ENCODE assay signal across 22 mouse cellular contexts in genomic region chr7:110762605-110763180, GRCm38 (mm10). TPM values are rescaled to one million over a fixed set of nuclear protein-coding genes. Genes with fewer than 3 reads are reported as not detected.
DNase-seq lines count a peak whose midpoint lies in the region; ATAC-seq and TF ChIP-seq lines count a peak whose summit lies in the region.
"Had no signal": no experiment of that assay in that cellular context is flagged by ENCODE, and none has a peak within 500 bp of the region (broad histone marks: within the 10 kb centered on the region; RNA-seq: fewer than 3 reads in every experiment).

No protein-coding gene starts in this region.

- H3K4me3 ChIP-seq in hindbrain, embryonic 15.5 days = no peak overlapping the region
- H3K4me3 ChIP-seq in hindbrain, embryonic 11.5 days (ENCODE audit: low read depth, low read length) = no peak overlapping the region
- H3K4me3 ChIP-seq in midbrain, postnatal 0 days (ENCODE audit: low read depth, low read length) = no peak overlapping the region
- H3K4me3 ChIP-seq in midbrain, embryonic 11.5 days (ENCODE audit: low read depth, low read length) = no peak overlapping the region
- no peak overlapping the region for H3K4me3 ChIP-seq in liver, postnatal 0 days (ENCODE audit: low read depth, low read length)
- no peak overlapping the region for H3K4me3 ChIP-seq in thymus, adult 2 months (ENCODE audit: control insufficient read depth, insufficient read depth, low read length)
- H3K4me3 ChIP-seq: embryonic facial prominence, embryonic 12.5 days; erythroblast, embryonic 14.5 days; limb, embryonic 10.5 days; midbrain, embryonic 12.5 days; neural tube, embryonic 15.5 days had no signal

- no peak for DNase-seq in hindbrain, embryonic 11.5 days (ENCODE audit: low spot score)
- DNase-seq in midbrain, postnatal 0 days (ENCODE audit: low spot score) = peak; percentile 75
- DNase-seq in midbrain, embryonic 11.5 days (ENCODE audit: low spot score, missing footprints) = no peak
- peak; percentile 76 for DNase-seq in cerebellum, adult 8-10 months
- DNase-seq in liver, postnatal 0 days = no peak
- DNase-seq in thymus, adult 2 months = no peak
- DNase-seq: adrenal gland, postnatal 25 days; B cell, adult 2 months; heart, postnatal 10 days; kidney, adult 2 months; kidney, postnatal 14 days; lung, adult 2 months; right cerebral cortex, postnatal 4 days had no signal

- no peak overlapping the region for H3K4me2 ChIP-seq in hindbrain, embryonic 15.5 days
- H3K4me2 ChIP-seq in hindbrain, embryonic 11.5 days (replicated peaks; ENCODE audit: low read depth, low read length) = no peak overlapping the region
- no peak overlapping the region for H3K4me2 ChIP-seq in midbrain, postnatal 0 days (ENCODE audit: low read depth, low read length, poor library complexity, severe bottlenecking)
- H3K4me2 ChIP-seq in midbrain, embryonic 11.5 days = no peak overlapping the region
- H3K4me2 ChIP-seq in liver, postnatal 0 days (ENCODE audit: low read depth, low read length) = no peak overlapping the region
- H3K4me2 ChIP-seq: embryonic facial prominence, embryonic 12.5 days; heart, embryonic 11.5 days; midbrain, embryonic 12.5 days; neural tube, embryonic 15.5 days had no signal

- H3K27me3 ChIP-seq in hindbrain, embryonic 15.5 days = no peaks in the 10 kb centered on the region
- peaks cover 1% of the 10 kb centered on the region; the same call in 1 of the 2 replicates for H3K27me3 ChIP-seq in hindbrain, embryonic 11.5 days (ENCODE audit: control insufficient read depth, insufficient read depth, low read length)
- H3K27me3 ChIP-seq in midbrain, postnatal 0 days (ENCODE audit: insufficient read depth, low read length) = no peaks in the 10 kb centered on the region
- no peaks in the 10 kb centered on the region; the same call in 1 of the 2 replicates for H3K27me3 ChIP-seq in midbrain, embryonic 11.5 days (ENCODE audit: control insufficient read depth, insufficient read depth, low read length)
- H3K27me3 ChIP-seq in liver, postnatal 0 days (ENCODE audit: insufficient read depth, low read length) = no peaks in the 10 kb centered on the region
- no peaks in the 10 kb centered on the region for H3K27me3 ChIP-seq in thymus, adult 2 months (ENCODE audit: control insufficient read depth, insufficient read depth, low read length)
- H3K27me3 ChIP-seq: neural tube, embryonic 15.5 days had no signal

- H3K9me3 ChIP-seq in hindbrain, embryonic 15.5 days = no peaks in the 10 kb centered on the region
- no peaks in the 10 kb centered on the region for H3K9me3 ChIP-seq in hindbrain, embryonic 11.5 days (ENCODE audit: control insufficient read depth, low read length)
- H3K9me3 ChIP-seq in midbrain, postnatal 0 days (ENCODE audit: low read length) = no peaks in the 10 kb centered on the region
- H3K9me3 ChIP-seq in midbrain, embryonic 11.5 days (ENCODE audit: control insufficient read depth, low read length) = no peaks in the 10 kb centered on the region
- no peaks in the 10 kb centered on the region for H3K9me3 ChIP-seq in liver, postnatal 0 days (ENCODE audit: low read length)
- H3K9me3 ChIP-seq: embryonic facial prominence, embryonic 12.5 days; limb, embryonic 10.5 days; midbrain, embryonic 12.5 days; neural tube, embryonic 15.5 days had no signal

- H3K36me3 ChIP-seq in hindbrain, embryonic 15.5 days = no peaks in the 10 kb centered on the region
- no peaks in the 10 kb centered on the region for H3K36me3 ChIP-seq in hindbrain, embryonic 11.5 days (ENCODE audit: control insufficient read depth, insufficient read depth, low read length)
- no peaks in the 10 kb centered on the region for H3K36me3 ChIP-seq in midbrain, postnatal 0 days (ENCODE audit: insufficient read depth, low read length)
- H3K36me3 ChIP-seq in midbrain, embryonic 11.5 days (ENCODE audit: control insufficient read depth, insufficient read depth, low read length) = no peaks in the 10 kb centered on the region
- no peaks in the 10 kb centered on the region for H3K36me3 ChIP-seq in liver, postnatal 0 days (replicated peaks; ENCODE audit: insufficient read depth, low read length)
- no peaks in the 10 kb centered on the region for H3K36me3 ChIP-seq in thymus, adult 2 months (ENCODE audit: control insufficient read depth, insufficient read depth, low read length)
- H3K36me3 ChIP-seq: embryonic facial prominence, embryonic 12.5 days; limb, embryonic 10.5 days; midbrain, embryonic 12.5 days; neural tube, embryonic 15.5 days had no signal

- TF ChIP-seq POLR2A in thymus, adult 2 months (IDR thresholded peaks at IDR 0.05; ENCODE audit: control insufficient read depth, extremely low read depth, insufficient read depth, low read length, poor library complexity) = no peak

- WGBS in hindbrain, embryonic 15.5 days = 66% methylated on average over 5 of the region's 5 CpGs
- 76% methylated on average over 5 of the region's 5 CpGs for WGBS in hindbrain, embryonic 11.5 days
- WGBS in midbrain, postnatal 0 days = 55% methylated on average over 5 of the region's 5 CpGs
- 80% methylated on average over 5 of the region's 5 CpGs for WGBS in midbrain, embryonic 11.5 days
- WGBS in liver, postnatal 0 days (ENCODE audit: insufficient replicate concordance) = 79% methylated on average over 5 of the region's 5 CpGs
- 92% methylated on average over 5 of the region's 5 CpGs for WGBS in thymus, adult 2 months

- TF ChIP-seq CTCF in midbrain, postnatal 0 days (IDR thresholded peaks at IDR 0.05) = no peak
- no peak for TF ChIP-seq CTCF in liver, postnatal 0 days (IDR thresholded peaks at IDR 0.05; ENCODE audit: low read depth)
- no peak for TF ChIP-seq CTCF in thymus, adult 2 months (IDR thresholded peaks at IDR 0.05; ENCODE audit: borderline replicate concordance, control insufficient read depth, extremely low read depth, insufficient read depth, low read length, poor library complexity)

- ATAC-seq in hindbrain, embryonic 15.5 days (ENCODE audit: low FRiP score, low read depth) = peak; percentile 77
- ATAC-seq in hindbrain, embryonic 11.5 days (ENCODE audit: low FRiP score) = no peak
- peak; percentile 23; the same call in 1 of the 2 replicates for ATAC-seq in midbrain, postnatal 0 days (ENCODE audit: low FRiP score)
- ATAC-seq in midbrain, embryonic 11.5 days (ENCODE audit: low FRiP score) = no peak
- ATAC-seq in liver, postnatal 0 days = no peak
- ATAC-seq: inflammation-experienced regulatory T-cells, adult 6 months had no signal

- peaks cover 9% of the 10 kb centered on the region for H3K4me1 ChIP-seq in hindbrain, embryonic 15.5 days (replicated peaks)
- H3K4me1 ChIP-seq in hindbrain, embryonic 11.5 days (replicated peaks; ENCODE audit: control insufficient read depth, insufficient read depth, low read length) = no peaks in the 10 kb centered on the region
- H3K4me1 ChIP-seq in midbrain, postnatal 0 days (ENCODE audit: insufficient read depth, low read length) = 0 out of 2 replicates have a peak, but pooled peaks cover 2% of the 10 kb centered on the region
- H3K4me1 ChIP-seq in midbrain, embryonic 11.5 days (ENCODE audit: control insufficient read depth, insufficient read depth, low read length) = no peaks in the 10 kb centered on the region
- H3K4me1 ChIP-seq in liver, postnatal 0 days (ENCODE audit: insufficient read depth) = no peaks in the 10 kb centered on the region
- peaks cover 5% of the 10 kb centered on the region; the same call in 1 of the 2 replicates for H3K4me1 ChIP-seq in thymus, adult 2 months (replicated peaks; ENCODE audit: control insufficient read depth, insufficient read depth, low read length)
- H3K4me1 ChIP-seq: embryonic facial prominence, embryonic 12.5 days; midbrain, embryonic 12.5 days had no signal

- H3K9ac ChIP-seq in hindbrain, embryonic 15.5 days = no peak overlapping the region
- H3K9ac ChIP-seq in hindbrain, embryonic 11.5 days (ENCODE audit: low read depth, low read length) = no peak overlapping the region
- H3K9ac ChIP-seq in midbrain, postnatal 0 days (replicated peaks; ENCODE audit: low read length, poor library complexity, severe bottlenecking) = no peak overlapping the region
- H3K9ac ChIP-seq in midbrain, embryonic 11.5 days (ENCODE audit: low read length) = no peak overlapping the region
- no peak overlapping the region for H3K9ac ChIP-seq in liver, postnatal 0 days (replicated peaks)
- H3K9ac ChIP-seq: embryonic facial prominence, embryonic 12.5 days; midbrain, embryonic 12.5 days; neural tube, embryonic 15.5 days had no signal

- no peak overlapping the region for H3K27ac ChIP-seq in hindbrain, embryonic 15.5 days (replicated peaks)
- H3K27ac ChIP-seq in hindbrain, embryonic 11.5 days (ENCODE audit: low read depth, low read length) = no peak overlapping the region
- no peak overlapping the region for H3K27ac ChIP-seq in midbrain, postnatal 0 days (ENCODE audit: low read depth, low read length)
- H3K27ac ChIP-seq in midbrain, embryonic 11.5 days (ENCODE audit: low read depth, low read length) = no peak overlapping the region
- no peak overlapping the region for H3K27ac ChIP-seq in liver, postnatal 0 days (ENCODE audit: low read depth)
- no peak overlapping the region for H3K27ac ChIP-seq in thymus, adult 2 months (ENCODE audit: control insufficient read depth, insufficient read depth, low read length)
- H3K27ac ChIP-seq: embryonic facial prominence, embryonic 12.5 days; limb, embryonic 10.5 days; midbrain, embryonic 12.5 days; neural tube, embryonic 15.5 days; stomach, postnatal 0 days had no signal

- TF ChIP-seq EP300 in liver, postnatal 0 days (IDR thresholded peaks at IDR 0.05; ENCODE audit: low read depth) = no peak

RNA-seq across cellular contexts. Expression of gene Ampd3, which starts 5.3 kb away (rescaled TPM):
- polyA plus RNA-seq in hindbrain, embryonic 15.5 days (2015; fragmentation: Nextera tagmentation; extraction: Ambion mirVana) = 11.9 TPM in 2 replicates
- polyA plus RNA-seq in hindbrain, embryonic 11.5 days (2014; fragmentation: Nextera tagmentation; extraction: Ambion mirVana) = 1.3 and 1.4 TPM in 2 replicates
- 20.6 and 22.7 TPM in 2 replicates for total RNA-seq in midbrain, postnatal 0 days (2014; rRNA removed)
- 13.2 and 16.2 TPM in 2 replicates for polyA plus RNA-seq in midbrain, postnatal 0 days (2015; fragmentation: Nextera tagmentation; extraction: Ambion mirVana)
- 1.4 and 2.6 TPM in 2 replicates for polyA plus RNA-seq in midbrain, embryonic 11.5 days (2014; fragmentation: Nextera tagmentation; extraction: Ambion mirVana)
- 12.3 and 16.6 TPM in 2 replicates for polyA plus RNA-seq in liver, postnatal 0 days (2015; fragmentation: Nextera tagmentation; extraction: Ambion mirVana)
- 6.8 and 9.8 TPM in 2 replicates for polyA plus RNA-seq in thymus, adult 2 months (2012; rRNA removed)

Comparison
In these comparisons a context has a peak if more than half of its experiments do, and no peak if none do; other contexts are left out.
1. ATAC-seq: peak in hindbrain, embryonic 15.5 days (single experiment) and midbrain, postnatal 0 days (single experiment); none in hindbrain, embryonic 11.5 days (single experiment), midbrain, embryonic 11.5 days (single experiment) and liver, postnatal 0 days (single experiment).
2. DNase-seq: peak in midbrain, postnatal 0 days (single experiment) and cerebellum, adult 8-10 months (single experiment); none in hindbrain, embryonic 11.5 days (single experiment), midbrain, embryonic 11.5 days (single experiment), liver, postnatal 0 days (single experiment) and thymus, adult 2 months (single experiment).